Mouse (Mus musculus) limb, embryonic 11.5 days (tissue): ENCODE data around the gene Dscam. TPM values are rescaled to one million over a fixed set of nuclear protein-coding genes. Genes with fewer than 3 reads are reported as not detected.

Source experiments
- ATAC-seq: fragments of 200-750 bp; cut with Nextera tagmentation; 2 replicates; pipeline ENCODE4 v1.8.0; 2017; ENCODE audit warnings: low read depth; ENCODE audit not compliant: insufficient number of reproducible peaks, low FRiP score, low TSS enrichment
- DNase-seq: peaks from one replicate; pipeline ENCODE4 v3.0.0-alpha.2; 2015; ENCODE audit warnings: low spot score
- H3K27ac ChIP-seq: fragments of 300-500 bp; sonication (generic); replicated peaks from 2 replicates; pipeline ENCODE4 v1.5.1; 2014; ENCODE audit warnings: low read depth, mild to moderate bottlenecking, low read length
- H3K27me3 ChIP-seq: fragments of 300-500 bp; sonication (generic); 2 replicates; pipeline ENCODE4 v1.6.1; 2014; ENCODE audit warnings: mild to moderate bottlenecking, low read length, mixed read lengths; ENCODE audit not compliant: control insufficient read depth, insufficient read depth
- H3K36me3 ChIP-seq: fragments of 300-500 bp; sonication (generic); 2 replicates; pipeline ENCODE4 v1.6.1; 2014; ENCODE audit warnings: mild to moderate bottlenecking, low read length, moderate library complexity, mixed read lengths; ENCODE audit not compliant: control insufficient read depth, insufficient read depth
- H3K4me1 ChIP-seq: fragments of 300-500 bp; sonication (generic); 2 replicates; pipeline ENCODE4 v1.6.1; 2014; ENCODE audit warnings: low read length, mixed read lengths; ENCODE audit not compliant: control insufficient read depth, insufficient read depth
- H3K4me2 ChIP-seq: fragments of 300-500 bp; sonication (generic); 2 replicates; pipeline ENCODE4 v1.6.1; 2014; ENCODE audit warnings: low read depth, mild to moderate bottlenecking, moderate library complexity; ENCODE audit not compliant: severe bottlenecking
- H3K4me3 ChIP-seq: fragments of 300-500 bp; sonication (generic); 2 replicates; pipeline ENCODE4 v1.5.1; 2014; ENCODE audit warnings: low read depth, low read length
- H3K9ac ChIP-seq: fragments of 300-500 bp; sonication (generic); 2 replicates; pipeline ENCODE4 v1.6.1; 2014; ENCODE audit warnings: mild to moderate bottlenecking, low read length
- H3K9me3 ChIP-seq: fragments of 300-500 bp; sonication (generic); 2 replicates; pipeline ENCODE4 v1.6.1; 2016; ENCODE audit warnings: low read length; ENCODE audit not compliant: control insufficient read depth
- WGBS: fragments of 180-500 bp; shearing (Covaris S2); extraction: QIAGEN DNeasy Blood & Tissue Kit; methylation state at CpG from one replicate; pipeline ENCODE4 v1.1.7; 2014; 5-methylcytosine and 5-hydroxymethylcytosine counted together
- polyA plus RNA-seq: library from polyadenylated mRNA; unstranded; fragments of >200 nt; fragmentation: Nextera tagmentation; extraction: Ambion mirVana; gene quantifications from 2 replicates; pipeline ENCODE4 v1.2.1, GENCODE M21; 2014

Dscam gene
- polyA plus RNA-seq, 1 experiment from 2014 or later: 0.11 TPM

DNA sequence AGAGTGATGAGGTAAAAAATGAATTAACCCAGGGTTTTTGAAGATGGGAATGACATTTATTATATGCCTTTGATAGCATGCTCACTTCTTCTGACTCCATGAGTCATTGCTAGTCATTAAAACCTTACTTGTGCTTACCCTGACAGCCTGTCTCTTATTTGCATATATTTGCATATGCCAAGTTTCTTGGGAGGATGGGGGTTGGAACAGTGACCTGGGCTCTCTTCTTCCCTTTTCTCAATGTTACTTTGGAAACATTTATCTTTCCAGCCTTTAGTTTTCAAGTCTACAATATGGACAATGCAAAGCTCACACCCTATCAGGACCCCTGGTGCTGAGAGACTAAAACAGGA lies 535.8 kb downstream of the Dscam start:
- no peak overlapping the region for H3K4me3 ChIP-seq
- H3K27me3 ChIP-seq: no peaks in the 10 kb centered on the region
- no peak overlapping the region for H3K27ac ChIP-seq
- H3K4me1 ChIP-seq: no peaks in the 10 kb centered on the region
- no peak overlapping the region for H3K4me2 ChIP-seq
- ATAC-seq (no peak), DNase-seq (no peak)
- H3K36me3 ChIP-seq: no peaks in the 10 kb centered on the region
- H3K9me3 ChIP-seq: no peaks in the 10 kb centered on the region
- no peak overlapping the region for H3K9ac ChIP-seq

DNA sequence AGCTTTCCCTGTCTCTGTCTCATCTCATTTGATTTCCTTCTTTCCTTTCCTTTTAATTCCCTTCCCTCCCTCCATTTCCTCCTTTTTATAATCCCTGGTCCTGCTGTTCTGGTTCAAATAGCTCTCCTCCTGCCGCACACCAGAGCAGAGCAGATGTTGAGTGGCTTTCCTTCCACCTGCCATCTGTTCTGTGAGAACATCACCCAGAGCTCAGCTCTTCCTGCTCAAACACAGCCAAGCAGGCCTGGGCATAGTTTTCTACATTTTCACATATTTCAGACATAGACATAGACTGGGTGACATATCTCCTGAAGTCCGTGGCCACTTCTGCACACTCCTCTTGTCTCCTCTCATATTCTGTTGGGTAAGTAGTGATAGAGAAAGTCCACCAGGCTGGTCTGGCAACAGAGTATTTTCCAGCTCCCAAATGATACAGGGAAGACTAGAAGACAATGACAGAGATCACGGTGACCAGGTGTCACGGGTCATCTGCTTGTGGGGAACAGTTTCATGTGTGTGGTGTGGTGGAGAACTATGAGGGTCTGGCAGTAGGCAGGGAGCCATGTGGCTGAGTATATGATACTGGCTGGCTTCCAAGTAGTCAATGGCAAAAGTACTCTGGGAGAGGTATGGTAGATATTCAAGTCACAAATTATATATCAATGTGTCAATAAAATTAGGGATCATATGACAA lies 536.3 kb downstream of the Dscam start:
- 77% methylated on average over 4 of the region's 4 CpGs for WGBS
- Histone ChIP-seq H3K4me3 (no peak overlapping the region), H3K9me3 (no peaks in the 10 kb centered on the region), H3K4me1 (no peaks in the 10 kb centered on the region), H3K4me2 (no peak overlapping the region), H3K27ac (no peak overlapping the region), H3K36me3 (no peaks in the 10 kb centered on the region), H3K9ac (no peak overlapping the region), H3K27me3 (no peaks in the 10 kb centered on the region)
- DNase-seq: no peak
- no peak for ATAC-seq

- ATAC-seq (no peak), DNase-seq (no peak)
- Histone ChIP-seq H3K4me1 (no peaks in the 10 kb centered on the region), H3K4me2 (no peak overlapping the region), H3K9me3 (no peaks in the 10 kb centered on the region), H3K36me3 (no peaks in the 10 kb centered on the region), H3K9ac (no peak overlapping the region), H3K27ac (no peak overlapping the region), H3K27me3 (no peaks in the 10 kb centered on the region), H3K4me3 (no peak overlapping the region)
- WGBS: 58% methylated on average over 7 of the region's 7 CpGs
Observed at GRCm38 (mm10) chr16:96630241-96630640, 540.3 kb downstream of the Dscam start.

DNA sequence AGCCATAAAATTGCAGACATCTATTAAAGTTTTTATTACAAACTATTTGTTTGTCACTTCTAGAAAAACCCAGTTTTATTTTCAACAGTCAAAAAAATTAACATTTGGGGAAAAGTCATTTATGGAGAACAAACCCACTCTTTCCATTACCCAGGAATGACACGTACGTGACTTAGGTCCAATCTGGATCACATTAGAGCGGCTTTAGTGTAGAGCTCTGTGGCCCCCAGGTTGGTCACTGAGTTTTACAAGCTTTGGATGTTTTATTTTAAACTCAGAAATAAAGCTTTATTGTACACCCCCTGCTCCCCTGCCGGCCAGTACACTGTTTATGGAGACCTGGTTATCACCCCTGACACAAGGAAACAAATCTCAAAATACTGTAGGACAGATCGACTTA lies 540.9 kb downstream of the Dscam start:
- ATAC-seq: peak; percentile 67; the same call in 1 of the 2 replicates
- H3K9ac ChIP-seq: no peak overlapping the region
- H3K4me3 ChIP-seq: no peak overlapping the region
- H3K36me3 ChIP-seq: no peaks in the 10 kb centered on the region
- H3K27ac ChIP-seq: no peak overlapping the region
- H3K4me2 ChIP-seq: no peak overlapping the region
- no peaks in the 10 kb centered on the region for H3K9me3 ChIP-seq
- 26% methylated on average over 5 of the region's 5 CpGs for WGBS
- H3K27me3 ChIP-seq: no peaks in the 10 kb centered on the region
- DNase-seq: peak; percentile 32
- H3K4me1 ChIP-seq: no peaks in the 10 kb centered on the region

DNA sequence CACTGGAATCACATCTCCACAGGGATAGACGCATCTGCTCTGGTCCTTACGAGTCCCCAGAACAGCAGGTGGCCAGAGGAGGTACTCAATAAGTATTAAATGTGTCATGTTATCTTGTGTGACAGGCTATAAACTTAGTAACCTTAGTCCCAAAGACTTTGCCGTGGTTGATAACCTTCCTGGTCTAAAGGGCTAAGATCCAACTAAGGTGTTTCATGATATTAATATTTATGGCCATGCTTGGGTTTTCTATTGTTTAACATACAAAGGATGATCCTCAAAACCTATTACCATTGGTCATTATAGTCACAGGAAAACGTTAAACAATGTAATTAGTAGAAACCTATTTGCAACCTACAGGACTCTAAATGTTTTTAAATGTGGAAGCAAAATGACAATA lies 545.1 kb downstream of the Dscam start:
- no peak for ATAC-seq
- H3K36me3 ChIP-seq: no peaks in the 10 kb centered on the region
- no peak overlapping the region for H3K4me3 ChIP-seq
- no peak overlapping the region for H3K27ac ChIP-seq
- no peak overlapping the region for H3K9ac ChIP-seq
- H3K9me3 ChIP-seq: no peaks in the 10 kb centered on the region
- H3K27me3 ChIP-seq: no peaks in the 10 kb centered on the region
- no peaks in the 10 kb centered on the region for H3K4me1 ChIP-seq
- no peak for DNase-seq
- WGBS: 69% methylated on average over 4 of the region's 4 CpGs
- no peak overlapping the region for H3K4me2 ChIP-seq

DNA sequence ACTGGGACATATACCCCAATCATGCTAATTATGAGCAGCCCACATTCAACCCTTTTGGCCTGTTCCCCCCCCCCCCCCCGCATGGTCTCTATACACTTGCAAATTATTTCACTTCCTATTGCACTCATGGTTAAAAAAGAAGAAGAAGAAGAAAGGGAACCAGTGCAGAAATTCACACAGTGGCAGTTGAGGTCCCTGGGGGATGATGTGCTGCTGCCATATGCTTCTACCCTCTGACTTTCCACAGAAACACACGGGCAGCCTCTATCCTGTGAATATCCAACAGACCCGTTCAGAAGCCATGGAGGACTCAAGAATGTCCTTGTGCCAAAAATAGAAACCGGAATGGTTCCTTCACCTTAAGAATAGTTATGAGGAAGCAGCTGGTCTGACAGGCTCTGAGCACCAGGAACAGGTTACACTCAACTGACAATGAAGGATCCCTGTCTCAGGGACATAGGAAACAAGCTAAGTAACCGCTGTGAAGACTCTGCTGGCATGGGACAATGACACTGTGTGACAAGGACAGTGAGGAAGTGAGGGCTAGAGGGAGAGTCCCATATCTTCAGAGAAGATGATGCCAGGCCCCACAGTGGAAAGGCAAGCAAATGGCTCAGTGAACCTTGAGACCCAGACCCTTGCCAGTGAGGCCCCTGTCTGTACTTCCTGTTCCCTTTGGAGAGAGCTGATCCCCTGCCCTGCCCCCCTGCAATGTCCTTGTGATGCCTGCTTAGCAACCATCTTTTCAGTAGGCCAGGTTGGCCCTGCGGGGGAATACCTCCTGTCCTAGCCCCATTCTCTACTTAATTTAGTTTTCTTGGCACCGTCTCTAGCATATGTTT lies 545.8 kb downstream of the Dscam start:
- no peak for DNase-seq
- Histone ChIP-seq H3K27me3 (no peaks in the 10 kb centered on the region), H3K9ac (no peak overlapping the region), H3K4me3 (no peak overlapping the region), H3K27ac (no peak overlapping the region), H3K4me1 (no peaks in the 10 kb centered on the region), H3K4me2 (no peak overlapping the region), H3K36me3 (no peaks in the 10 kb centered on the region), H3K9me3 (no peaks in the 10 kb centered on the region)
- WGBS: 83% methylated on average over 7 of the region's 7 CpGs
- ATAC-seq: no peak

- Histone ChIP-seq H3K4me1 (no peaks in the 10 kb centered on the region), H3K4me3 (no peak overlapping the region), H3K9me3 (no peaks in the 10 kb centered on the region), H3K9ac (no peak overlapping the region), H3K36me3 (no peaks in the 10 kb centered on the region), H3K27ac (no peak overlapping the region), H3K27me3 (no peaks in the 10 kb centered on the region), H3K4me2 (no peak overlapping the region)
- 93% methylated on average over 6 of the region's 6 CpGs for WGBS
- no peak for DNase-seq
- no peak for ATAC-seq
Observed at GRCm38 (mm10) chr16:96620861-96621260, 549.7 kb downstream of the Dscam start.

DNA sequence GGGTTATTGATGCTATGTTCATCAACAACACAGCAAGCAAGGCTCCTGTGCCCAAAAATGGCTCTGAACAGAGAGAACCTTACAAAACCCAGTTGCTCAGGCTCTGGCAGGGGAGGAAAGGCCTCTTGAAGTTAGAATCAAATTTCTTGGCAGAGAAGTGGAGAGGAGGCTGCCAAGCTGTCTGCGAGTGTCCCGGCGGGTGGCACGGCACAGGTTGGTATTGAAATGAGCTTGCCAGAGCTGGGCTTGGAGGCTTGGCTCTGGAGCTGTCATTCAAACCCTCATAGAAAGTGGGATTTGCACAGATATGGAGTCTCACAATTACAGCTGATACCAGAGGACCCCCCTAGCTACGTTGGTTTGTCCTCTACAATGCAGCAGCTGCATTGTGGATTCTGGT lies 550.1 kb downstream of the Dscam start:
- Histone ChIP-seq H3K4me2 (no peak overlapping the region), H3K4me1 (no peaks in the 10 kb centered on the region), H3K9ac (no peak overlapping the region), H3K36me3 (no peaks in the 10 kb centered on the region), H3K27me3 (no peaks in the 10 kb centered on the region), H3K4me3 (no peak overlapping the region), H3K27ac (no peak overlapping the region), H3K9me3 (no peaks in the 10 kb centered on the region)
- WGBS: 91% methylated on average over 5 of the region's 5 CpGs
- no peak for ATAC-seq
- DNase-seq: no peak
